Mouse (Mus musculus) kidney, adult 11 months (tissue): ENCODE results near the gene Bad.
A peak's percentile ranks its signal among the peaks of the same experiment; 100 is the strongest.

ENCODE experiments used
- DNase-seq: peaks from one replicate; pipeline ENCODE4 v3.0.0; 2022

Gene Bad

GRCm38 (mm10) chr19:6987061-6987903 lies 45.6 kb downstream of the Bad start, which contains the start of gene Vegfb:
Gene Vegfb (minus strand): TSS chr19:6987651.
- peak; percentile 70 for DNase-seq

DNA sequence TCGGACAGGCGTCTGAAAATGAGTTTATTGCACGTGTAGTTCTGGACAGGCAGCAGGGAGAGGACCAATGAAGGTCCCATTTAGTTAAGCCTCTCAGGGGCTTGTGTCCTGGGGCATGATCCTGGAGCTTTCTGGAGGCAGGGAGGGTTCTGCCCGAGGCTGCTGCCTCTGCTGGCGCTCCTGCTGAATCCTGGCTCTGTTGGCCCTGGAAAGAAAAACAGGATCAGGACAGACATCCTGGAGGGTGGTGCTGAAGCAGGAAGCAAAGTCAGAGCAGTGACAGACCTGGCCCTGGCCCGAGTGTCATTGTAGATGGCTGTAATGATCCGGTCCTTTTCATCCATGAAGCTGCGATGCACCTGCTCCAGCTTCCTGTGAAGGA lies 46.2 kb downstream of the Bad start:
- no peak for DNase-seq

- DNase-seq: no peak
These were observed 47.6 kb downstream of the Bad start for GRCm38 (mm10) chr19:6989251-6989650.

DNA sequence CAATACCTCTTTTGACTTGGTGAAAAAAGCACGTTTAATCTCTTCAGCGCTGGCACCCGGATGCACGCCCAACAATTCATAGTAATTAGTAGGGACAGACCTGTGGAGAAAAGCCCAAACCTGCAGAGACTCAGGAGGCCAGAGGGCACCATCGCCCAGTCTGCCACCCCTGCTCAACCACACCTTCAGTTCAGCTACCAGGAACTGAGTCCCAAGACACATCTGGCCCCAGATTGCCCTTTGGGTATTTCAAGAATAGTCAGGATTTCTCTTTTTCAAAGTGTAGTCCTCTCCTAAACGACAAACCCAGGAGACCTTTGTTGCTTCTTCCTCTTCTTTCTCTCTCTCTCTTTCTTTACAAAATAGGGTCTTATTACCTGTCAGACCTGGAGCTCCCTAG lies 49.1 kb downstream of the Bad start:
- no peak for DNase-seq

- peak; percentile 9 for DNase-seq
These were observed 49.5 kb downstream of the Bad start for GRCm38 (mm10) chr19:6991166-6991565.

DNA sequence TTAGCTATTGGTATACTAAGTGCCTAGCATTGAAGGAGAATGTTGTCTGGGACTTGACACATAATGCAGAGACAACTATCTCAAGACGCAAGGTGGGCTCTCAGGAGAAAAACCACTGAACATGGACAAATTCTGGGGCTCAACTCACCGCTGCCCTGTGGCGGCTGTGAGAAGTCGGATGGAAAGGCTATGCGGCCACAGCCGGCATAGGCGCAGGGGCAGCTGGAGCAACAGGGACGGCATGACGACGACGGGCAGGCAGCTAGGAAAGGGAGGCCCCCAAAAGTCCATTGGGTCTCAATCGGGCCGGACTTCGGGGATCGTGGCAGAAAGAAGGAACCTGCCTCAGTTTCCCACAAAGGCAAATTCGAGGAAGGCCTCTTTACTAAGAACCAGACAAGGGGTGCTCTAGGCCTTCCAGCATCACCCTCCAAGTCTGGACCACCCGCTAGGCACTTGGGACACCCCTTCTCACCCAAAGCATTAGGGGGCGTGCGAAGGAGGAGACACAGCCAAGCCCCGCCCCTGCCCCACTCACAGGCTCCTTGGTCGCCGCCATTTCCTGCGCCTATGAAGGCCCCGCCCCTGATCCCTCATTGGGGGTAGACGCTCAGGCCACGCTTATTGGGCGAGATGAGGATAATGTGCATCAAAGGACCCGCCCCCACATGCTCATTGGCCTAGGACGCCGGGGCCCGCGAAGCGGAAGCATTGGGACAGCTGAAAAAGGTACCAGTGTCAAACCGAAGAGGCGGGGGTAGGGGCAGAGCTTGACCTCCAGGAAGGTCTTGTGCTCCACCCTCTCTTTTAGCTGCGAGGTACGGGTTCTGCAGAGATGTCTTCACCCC lies 50.6 kb downstream of the Bad start, which contains the start of gene Dnajc4:
Gene Dnajc4, minus strand, starts transcription at position 562 of the 848 bp plus-strand sequence.
- DNase-seq: peak; percentile 97

DNA sequence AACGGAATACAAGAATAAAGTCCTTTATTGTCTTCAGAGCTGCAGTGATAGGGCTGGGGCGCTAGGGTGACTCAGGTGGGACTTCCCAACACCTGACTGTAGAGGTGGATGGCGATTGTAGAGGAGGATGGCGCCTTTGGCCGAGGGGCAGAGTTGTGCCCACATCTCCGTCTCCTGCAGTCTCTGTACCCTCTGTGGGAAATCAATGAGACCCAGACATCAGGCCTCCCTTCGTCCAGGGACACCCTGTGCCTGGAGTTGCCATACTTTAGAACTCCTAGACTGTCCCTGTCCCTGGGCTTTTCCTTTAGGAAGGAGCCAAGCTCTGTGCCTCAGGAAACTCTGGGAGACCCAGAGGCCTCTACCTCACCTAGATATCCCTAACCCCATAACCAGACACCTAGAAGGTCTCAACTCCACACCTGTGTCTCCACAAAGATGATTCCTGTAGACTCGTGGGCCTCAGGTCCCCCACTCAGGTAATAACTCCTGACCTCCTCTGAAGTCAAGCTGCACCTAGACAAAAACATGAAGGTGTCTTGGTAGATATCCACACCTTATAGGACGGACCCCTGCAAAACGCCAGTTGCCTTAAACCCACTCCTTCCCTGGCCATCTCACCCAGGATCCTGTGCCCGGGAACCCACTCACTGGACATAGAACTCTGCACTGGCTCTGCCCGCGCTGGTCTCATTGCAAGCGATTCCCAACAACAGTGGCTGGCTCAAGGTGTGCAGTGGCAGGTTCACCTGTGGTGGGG lies 51.5 kb downstream of the Bad start:
- DNase-seq: no peak

DNA sequence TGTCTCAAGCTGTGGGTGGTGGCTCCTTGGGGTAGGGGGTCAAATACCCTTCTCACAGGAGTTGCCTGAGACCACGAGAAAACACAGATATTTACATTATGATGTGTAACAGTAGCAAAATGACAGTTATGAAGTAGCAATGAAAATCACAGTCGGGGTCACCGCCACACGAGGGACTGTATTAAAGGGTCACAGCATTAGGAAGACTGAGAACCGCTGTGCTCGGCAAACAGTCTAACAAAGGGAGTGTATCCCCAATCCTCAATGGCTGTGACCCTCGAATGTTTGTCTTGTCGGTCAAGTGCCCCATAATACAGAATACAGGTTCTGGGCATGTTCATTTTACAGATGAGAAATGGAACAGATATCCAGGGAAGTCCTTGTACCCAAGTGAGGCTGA lies 52.3 kb downstream of the Bad start:
- DNase-seq: no peak

DNA sequence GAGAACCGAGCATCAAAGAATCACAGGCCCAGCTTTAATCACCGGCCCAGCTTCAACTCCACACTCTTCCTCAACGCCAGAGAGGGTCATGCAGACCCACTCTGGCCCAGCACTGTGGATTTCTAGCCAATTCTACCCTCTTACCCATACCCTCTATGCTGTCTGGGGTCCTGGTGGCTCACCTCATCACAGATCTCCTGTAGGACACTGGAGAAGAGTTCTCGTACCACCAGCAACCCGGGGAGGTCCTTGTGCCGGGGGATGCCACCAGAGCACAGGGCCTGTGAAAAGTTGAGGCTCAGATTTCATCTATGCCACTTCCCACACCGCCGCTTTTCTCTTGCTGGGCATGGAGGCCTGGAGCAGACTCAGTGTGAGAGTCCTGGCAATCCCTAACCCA lies 52.8 kb downstream of the Bad start:
- DNase-seq: no peak

GRCm38 (mm10) chr19:6995255-6995991 lies 53.8 kb downstream of the Bad start:
- DNase-seq: no peak

- DNase-seq: peak; percentile 95
These were observed 54.3 kb downstream of the Bad start, which contains the start of the genes Nudt22 and Trpt1 for GRCm38 (mm10) chr19:6996006-6996405. Gene Nudt22 (minus strand): TSS chr19:6996117. Gene Trpt1 (plus strand): TSS chr19:6996131.

DNA sequence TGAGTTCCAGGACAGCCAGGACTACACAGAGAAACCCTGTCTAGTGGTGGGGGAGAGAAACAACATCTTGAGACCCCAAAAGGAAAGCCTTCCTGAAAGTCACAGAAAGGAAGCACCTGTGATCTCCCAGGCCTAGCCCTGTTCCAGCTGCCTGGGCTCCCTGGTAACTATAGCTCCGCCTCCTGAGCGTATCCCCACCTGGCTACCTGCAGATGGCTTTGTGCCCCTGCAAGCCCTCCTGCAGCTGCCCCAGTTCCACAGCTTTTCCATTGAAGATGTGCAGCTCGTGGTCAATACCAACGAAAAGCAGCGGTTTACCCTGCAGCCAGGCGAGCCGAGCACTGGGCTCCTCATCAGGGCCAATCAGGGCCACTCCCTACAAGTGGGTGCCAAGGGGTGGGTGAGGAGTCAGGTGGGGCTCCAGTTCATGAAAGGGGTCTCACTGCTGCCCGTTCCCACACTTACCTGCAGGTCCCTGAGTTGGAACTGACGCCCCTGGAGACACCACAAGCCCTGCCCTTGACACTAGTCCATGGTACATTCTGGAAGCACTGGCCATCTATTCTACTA lies 56.1 kb downstream of the Bad start:
- no peak for DNase-seq

- DNase-seq: no peak
These were observed 57.9 kb downstream of the Bad start for GRCm38 (mm10) chr19:6999360-7000063.
